33 mouse cellular contexts compared by ENCODE assay signal in the genomic region with DNA sequence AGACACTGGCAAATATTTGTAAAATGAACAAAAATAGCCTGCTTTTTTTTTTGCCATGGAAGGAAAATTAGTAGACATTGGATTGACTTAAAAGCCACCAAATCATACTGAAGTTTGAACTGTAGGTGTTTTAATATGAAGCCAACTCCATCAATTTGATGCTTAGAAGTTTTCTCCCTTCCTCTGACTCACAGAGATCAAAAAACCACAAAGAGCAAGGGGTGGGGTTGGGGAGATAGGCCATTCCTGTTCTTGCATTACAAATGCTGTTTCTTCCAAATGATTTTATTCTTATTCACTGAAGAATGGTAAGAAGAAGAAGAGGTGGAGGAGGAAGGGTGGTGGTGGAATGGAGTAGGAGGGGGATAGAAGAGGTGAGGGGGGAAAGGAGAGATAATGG. TPM values are rescaled to one million over a fixed set of nuclear protein-coding genes. Genes with fewer than 3 reads are reported as not detected.
"Had no signal": no experiment of that assay in that cellular context is flagged by ENCODE, and none has a peak within 500 bp of the region (broad histone marks: within the 10 kb centered on the region; RNA-seq: fewer than 3 reads in every experiment).

No protein-coding gene starts in this region.

- H3K9ac ChIP-seq: limb, embryonic 12.5 days; limb, embryonic 13.5 days; limb, embryonic 15.5 days; liver, embryonic 12.5 days; liver, embryonic 13.5 days; liver, embryonic 14.5 days; liver, embryonic 15.5 days; liver, postnatal 0 days; lung, embryonic 14.5 days; lung, embryonic 15.5 days; midbrain, embryonic 12.5 days; midbrain, embryonic 13.5 days; neural tube, embryonic 12.5 days had no signal

- DNase-seq: left cerebral cortex, postnatal 4 days; liver; liver, embryonic 13.5 days; liver, postnatal 0 days; lung, adult 18-20 months; lung, adult 2 months; lung, embryonic 14.5 days; lung, postnatal 10 days; lung, postnatal 14 days; lung, postnatal 36 days; lung, postnatal 4 days; midbrain, embryonic 14.5 days had no signal

- H3K36me3 ChIP-seq: limb, embryonic 10.5 days; limb, embryonic 12.5 days; limb, embryonic 13.5 days; limb, embryonic 15.5 days; liver, embryonic 12.5 days; liver, embryonic 13.5 days; liver, embryonic 15.5 days; lung, embryonic 15.5 days; midbrain, embryonic 10.5 days; midbrain, embryonic 12.5 days; midbrain, embryonic 13.5 days; neural tube, embryonic 12.5 days had no signal

- H3K27ac ChIP-seq: limb, embryonic 10.5 days; limb, embryonic 12.5 days; limb, embryonic 13.5 days; limb, embryonic 15.5 days; liver, embryonic 12.5 days; liver, embryonic 13.5 days; liver, embryonic 14.5 days; liver, embryonic 15.5 days; lung, embryonic 15.5 days; macrophage; midbrain, embryonic 10.5 days; midbrain, embryonic 12.5 days; midbrain, embryonic 13.5 days; neural tube, embryonic 12.5 days had no signal

- ATAC-seq: liver, embryonic 12.5 days; liver, postnatal 0 days; lung, postnatal 0 days; midbrain, embryonic 13.5 days; midbrain, embryonic 16.5 days had no signal

- H3K4me3 ChIP-seq: limb, embryonic 10.5 days; limb, embryonic 12.5 days; limb, embryonic 13.5 days; limb, embryonic 15.5 days; liver, embryonic 12.5 days; liver, embryonic 13.5 days; liver, embryonic 15.5 days; lung, embryonic 15.5 days; megakaryocyte, embryonic 14.5 days; midbrain, embryonic 10.5 days; midbrain, embryonic 12.5 days; midbrain, embryonic 13.5 days; myocyte; neural tube, embryonic 12.5 days had no signal

- H3K4me2 ChIP-seq: limb, embryonic 12.5 days; limb, embryonic 13.5 days; limb, embryonic 15.5 days; liver, embryonic 11.5 days; liver, embryonic 12.5 days; liver, embryonic 13.5 days; liver, embryonic 15.5 days; lung, embryonic 14.5 days; lung, embryonic 15.5 days; midbrain, embryonic 11.5 days; midbrain, embryonic 12.5 days; midbrain, embryonic 13.5 days; neural tube, embryonic 12.5 days had no signal

- H3K27me3 ChIP-seq: limb, embryonic 12.5 days; limb, embryonic 13.5 days; limb, embryonic 15.5 days; liver, embryonic 12.5 days; liver, embryonic 13.5 days; liver, embryonic 15.5 days; lung, embryonic 15.5 days; midbrain, embryonic 12.5 days; midbrain, embryonic 13.5 days; neural tube, embryonic 12.5 days had no signal

- H3K4me1 ChIP-seq: limb, embryonic 10.5 days; limb, embryonic 12.5 days; limb, embryonic 13.5 days; limb, embryonic 15.5 days; liver, embryonic 12.5 days; liver, embryonic 13.5 days; liver, embryonic 15.5 days; lung, embryonic 15.5 days; megakaryocyte, embryonic 14.5 days; midbrain, embryonic 12.5 days; midbrain, embryonic 13.5 days; neural tube, embryonic 12.5 days had no signal

- H3K9me3 ChIP-seq: limb, embryonic 10.5 days; limb, embryonic 12.5 days; limb, embryonic 13.5 days; limb, embryonic 15.5 days; liver, embryonic 12.5 days; liver, embryonic 13.5 days; liver, embryonic 15.5 days; lung, embryonic 15.5 days; megakaryocyte, embryonic 14.5 days; midbrain, embryonic 10.5 days; midbrain, embryonic 12.5 days; midbrain, embryonic 13.5 days; neural tube, embryonic 12.5 days had no signal

RNA-seq across cellular contexts. Expression of gene Syn3, which starts 52.0 kb away (rescaled TPM):
- total RNA-seq: megakaryocyte, adult 5-6 weeks; monocyte, adult 5-6 weeks had no signal
